8 mouse cellular contexts compared by ENCODE assay signal in genomic region chr10:125264938-125265337, GRCm38 (mm10).
A peak's percentile ranks its signal among the peaks of the same experiment; 100 is the strongest.
DNase-seq lines count a peak whose midpoint lies in the region; ATAC-seq lines count a peak whose summit lies in the region.

No protein-coding gene starts in this region.

- peak; percentile 14 for DNase-seq in CD4-positive, CD25-positive, alpha-beta regulatory T cell, adult 2 months (ENCODE audit: low read depth, low spot score)
- DNase-seq in adrenal gland, postnatal 36 days, result peak; percentile 66 to 68
- peak; percentile 46 for DNase-seq in embryonic facial prominence, embryonic 14.5 days (ENCODE audit: low spot score)
- peak; percentile 41 to 62 for DNase-seq in heart, postnatal 36 days
- DNase-seq in layer of hippocampus, adult 9-10 months (ENCODE audit: low spot score), result peak; percentile 70
- DNase-seq in lung, postnatal 14 days, result peak; percentile 61
- peak; percentile 63 for DNase-seq in splenic B cell, adult 2 months (ENCODE audit: low read depth, low spot score)

- no peaks in the 10 kb centered on the region for H3K9me3 ChIP-seq in embryonic facial prominence, embryonic 14.5 days (ENCODE audit: control insufficient read depth, low read length)

- H3K27ac ChIP-seq in embryonic facial prominence, embryonic 14.5 days (replicated peaks; ENCODE audit: low read depth, low read length), result no peak overlapping the region

- no peak for ATAC-seq in CD4-positive, CD25-positive, alpha-beta regulatory T cell, adult 4 months
- ATAC-seq in embryonic facial prominence, embryonic 14.5 days (ENCODE audit: low read depth), result peak; percentile 68; the same call in 1 of the 2 replicates

- no peaks in the 10 kb centered on the region for H3K4me1 ChIP-seq in embryonic facial prominence, embryonic 14.5 days (ENCODE audit: control insufficient read depth, insufficient read depth, low read length)

- H3K4me3 ChIP-seq in embryonic facial prominence, embryonic 14.5 days (ENCODE audit: low read depth, low read length), result no peak overlapping the region

- H3K36me3 ChIP-seq in embryonic facial prominence, embryonic 14.5 days (ENCODE audit: control insufficient read depth, insufficient read depth, low read length), result no peaks in the 10 kb centered on the region
- no peaks in the 10 kb centered on the region for H3K36me3 ChIP-seq in splenic B cell, adult 2 months (ENCODE audit: control insufficient read depth, insufficient read depth, low read length, poor library complexity, severe bottlenecking)

- no peaks in the 10 kb centered on the region for H3K27me3 ChIP-seq in embryonic facial prominence, embryonic 14.5 days (replicated peaks; ENCODE audit: control insufficient read depth, insufficient read depth, low read length)
- H3K27me3 ChIP-seq in splenic B cell, adult 2 months (ENCODE audit: control insufficient read depth, insufficient read depth, low read length, poor library complexity, severe bottlenecking), result no peaks in the 10 kb centered on the region

- WGBS in embryonic facial prominence, embryonic 14.5 days, result 49% methylated on average over 4 of the region's 4 CpGs

- H3K4me2 ChIP-seq in embryonic facial prominence, embryonic 14.5 days (ENCODE audit: low read depth, low read length), result no peak overlapping the region

- H3K9ac ChIP-seq in embryonic facial prominence, embryonic 14.5 days (ENCODE audit: low read depth, low read length), result no peak overlapping the region

- intact Hi-C loops in heart, postnatal 36 days (cut with DNase I), result loop anchor here (1.0 to 5.0 kb wide), 3 partner anchors 122 to 274 kb away; partner anchors contain the start of gene Slc16a7

Comparison
In these comparisons a context has a peak if more than half of its experiments do, and no peak if none do; other contexts are left out.
1. DNase-seq: peak in every context shown above with its lines; median percentile 70 in layer of hippocampus, adult 9-10 months; 67 in adrenal gland, postnatal 36 days; 63 in splenic B cell, adult 2 months; 61 in lung, postnatal 14 days; 52 in heart, postnatal 36 days; 46 in embryonic facial prominence, embryonic 14.5 days; 14 in CD4-positive, CD25-positive, alpha-beta regulatory T cell, adult 2 months.